Mouse (Mus musculus): ENCODE measurements around the gene Xpot.

The Xpot gene

DNA sequence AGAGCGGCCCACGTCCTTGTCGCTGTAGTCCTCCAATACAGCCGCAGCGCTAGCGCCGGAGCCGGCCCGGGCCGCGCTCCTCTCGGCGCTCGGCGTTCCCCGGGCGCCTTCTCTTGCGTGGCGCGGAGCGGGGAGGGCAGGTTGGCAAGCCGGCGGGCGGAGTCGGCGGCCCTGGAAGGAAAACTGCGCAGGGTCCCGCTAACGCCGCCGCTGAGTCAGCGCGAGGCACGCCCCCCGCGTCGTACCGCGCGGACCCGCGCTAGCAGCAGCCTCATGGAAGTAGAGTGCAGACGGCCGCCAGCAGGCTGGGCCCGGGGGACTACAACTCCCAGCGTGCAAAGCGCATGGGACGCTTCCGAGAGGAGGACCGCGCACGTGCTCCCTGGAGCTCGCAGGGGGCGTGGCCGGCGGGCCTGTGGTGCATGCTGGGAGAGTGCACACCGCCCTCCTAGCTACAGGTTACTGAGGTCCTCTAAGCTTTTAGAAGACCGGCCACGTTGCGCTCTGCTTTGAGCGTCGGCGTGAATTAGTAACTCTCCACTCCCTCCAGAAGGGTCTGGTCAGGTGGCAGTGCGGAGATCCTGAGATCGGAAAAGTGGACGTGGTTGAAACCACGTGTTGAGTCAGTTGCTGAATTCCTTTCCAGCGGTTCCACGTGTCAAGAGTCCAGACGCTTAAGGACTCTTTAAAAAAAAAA is at the start of gene Xpot:
Gene Xpot (minus strand): TSS at position 147 of the 697 bp plus-strand sequence.
- peak; percentile 97 for DNase-seq

GRCm38 (mm10) chr10:121669103-121669502 is 43.0 kb upstream of the Xpot start:
- no peak for DNase-seq

- no peak for DNase-seq
Observed at GRCm38 (mm10) chr10:121665631-121666145, 39.6 kb upstream of the Xpot start.

GRCm38 (mm10) chr10:121663599-121663998 is 37.5 kb upstream of the Xpot start:
- no peak for DNase-seq

DNA sequence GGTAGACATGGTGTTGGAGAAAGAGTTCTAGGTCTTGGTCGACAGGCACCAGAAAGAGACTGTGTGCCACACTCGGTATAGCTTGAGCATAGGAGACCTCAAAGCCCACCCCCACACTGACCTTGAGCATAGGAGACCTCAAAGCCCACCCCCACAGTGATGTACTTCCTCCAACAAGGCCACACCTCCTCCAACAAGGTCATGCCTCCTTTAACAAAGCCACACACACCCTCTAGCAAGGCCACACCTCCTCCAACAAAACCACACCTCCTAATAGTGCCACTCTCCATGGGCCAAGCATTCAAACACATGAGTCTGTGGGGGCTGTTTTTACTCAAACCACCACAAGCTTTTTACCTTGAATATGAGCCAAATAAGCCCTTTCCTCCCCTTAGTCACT is 36.6 kb upstream of the Xpot start:
- DNase-seq, result no peak

DNA sequence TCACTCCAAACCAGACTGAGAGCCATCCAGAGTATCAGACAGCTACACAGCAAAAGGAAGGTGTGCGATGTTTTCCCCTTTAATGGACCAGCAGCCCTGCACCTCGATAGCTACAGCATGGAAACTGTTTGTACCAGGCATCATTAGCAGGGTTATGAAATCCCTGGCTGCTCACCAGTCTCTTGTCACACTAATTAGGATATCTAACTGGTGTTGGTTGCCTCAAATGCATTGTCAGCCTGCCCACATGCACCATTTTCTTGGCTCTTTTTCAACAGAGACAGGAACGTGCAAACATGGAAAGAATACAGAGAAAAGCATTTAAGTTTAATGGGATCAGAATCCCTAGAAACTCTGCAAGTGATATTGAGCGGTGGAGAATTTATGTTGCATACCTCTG is 29.8 kb upstream of the Xpot start:
- DNase-seq, result no peak

- DNase-seq, result peak; percentile 64
Observed at GRCm38 (mm10) chr10:121653079-121653478, 26.9 kb upstream of the Xpot start.

DNA sequence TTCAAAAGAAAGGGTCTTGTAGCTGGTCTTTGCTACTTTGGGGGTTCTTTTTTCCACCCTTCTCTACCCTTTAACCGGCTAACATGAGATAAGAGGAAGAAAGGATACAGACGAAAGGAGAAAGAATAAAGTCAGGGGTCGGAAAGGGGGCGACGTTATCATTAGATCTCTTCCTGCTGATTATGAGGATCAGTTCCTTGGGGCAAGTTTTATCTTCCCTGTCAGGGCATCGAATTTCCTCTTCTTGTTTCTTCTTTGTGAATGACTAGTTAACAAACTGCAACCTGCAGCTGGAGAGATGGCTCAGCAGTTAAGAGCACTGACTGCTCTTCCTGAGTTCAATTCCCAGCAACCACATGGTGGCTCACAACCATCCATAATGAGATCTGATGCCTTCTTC is 20.2 kb upstream of the Xpot start:
- DNase-seq, result no peak

- DNase-seq, result no peak
Observed at GRCm38 (mm10) chr10:121642054-121642947, 16.2 kb upstream of the Xpot start.

DNA sequence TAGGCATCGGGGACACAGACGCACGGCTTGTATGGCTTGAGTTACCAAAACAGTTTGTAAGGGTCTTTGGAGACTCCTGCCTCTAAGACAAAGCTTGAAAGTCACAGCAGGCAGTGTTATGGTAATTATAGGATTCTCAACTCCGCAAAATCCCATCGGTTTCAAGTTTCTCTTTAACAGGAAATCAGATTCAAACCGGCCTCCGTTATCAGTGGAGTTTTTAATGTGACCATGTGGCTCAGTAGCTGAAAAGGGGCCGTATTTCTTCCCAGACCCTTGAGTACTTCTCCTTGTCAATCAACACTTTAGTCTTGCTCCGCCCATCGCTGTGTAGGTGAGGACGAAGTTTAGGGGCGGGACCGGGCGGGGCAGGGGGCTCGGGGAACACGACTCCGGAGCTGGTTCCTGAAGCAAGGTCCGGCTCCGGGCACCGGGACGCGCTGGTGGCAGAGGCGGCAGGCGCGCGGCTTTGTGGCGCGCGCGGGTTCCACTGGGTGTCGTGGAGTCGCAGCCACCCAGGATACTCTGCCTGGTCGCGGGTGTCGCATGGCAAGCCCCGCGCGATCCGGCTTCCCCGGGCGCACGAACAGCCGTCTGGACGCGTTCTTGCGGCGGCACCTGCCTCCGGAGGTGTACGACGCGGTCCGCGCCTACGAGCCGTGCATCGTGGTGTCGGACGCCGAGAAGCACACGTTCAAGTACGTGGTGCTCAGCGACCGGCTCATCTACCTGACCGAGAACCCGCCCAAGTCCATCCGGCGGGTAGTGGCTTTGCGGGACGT is 15.3 kb upstream of the Xpot start, which contains the start of gene D930020B18Rik:
Gene D930020B18Rik (plus strand): TSS at position 317 of the 782 bp plus-strand sequence.
- no peak for DNase-seq

- no peak for DNase-seq
Observed at GRCm38 (mm10) chr10:121640944-121641271, 14.8 kb upstream of the Xpot start.

DNA sequence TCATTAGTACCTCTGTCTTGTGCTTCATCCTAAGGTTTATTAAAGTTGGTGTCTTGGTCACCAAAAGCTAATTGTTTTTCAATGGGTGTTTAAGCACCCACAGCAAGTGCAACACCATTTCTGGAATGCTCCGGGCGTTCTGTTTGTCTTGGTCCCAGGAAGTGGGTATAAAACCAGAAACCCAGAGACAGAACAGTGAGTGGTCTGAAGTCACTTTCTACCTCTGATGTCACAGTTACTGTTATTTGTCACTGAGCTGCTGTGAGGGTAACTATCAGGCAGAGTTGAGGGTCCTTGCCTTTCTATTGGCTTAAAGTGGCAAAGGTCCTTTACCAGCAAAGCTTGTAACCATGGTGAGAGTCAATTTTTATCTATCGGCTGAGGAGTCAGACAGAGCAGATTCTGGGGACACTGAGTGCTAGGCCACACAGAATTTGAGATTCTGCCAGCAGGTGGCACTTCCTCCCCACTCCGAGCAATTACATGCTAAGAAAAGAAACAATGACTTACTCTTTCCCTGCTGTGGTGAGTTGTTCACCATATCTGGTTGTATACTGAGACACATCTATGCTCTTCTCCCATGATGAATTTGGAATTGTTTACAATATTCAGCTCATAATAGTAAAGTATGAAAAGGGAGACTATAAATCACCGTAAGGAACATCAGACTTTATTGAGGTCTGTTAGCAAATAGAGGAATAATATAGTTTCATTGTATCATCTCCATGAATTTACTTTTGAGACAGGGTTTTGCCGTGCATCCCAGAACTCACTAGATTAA is 14.2 kb upstream of the Xpot start:
- DNase-seq, result peak; percentile 57

GRCm38 (mm10) chr10:121639573-121639972 is 13.4 kb upstream of the Xpot start:
- DNase-seq, result no peak

- DNase-seq, result no peak
Observed at GRCm38 (mm10) chr10:121636276-121636675, 10.1 kb upstream of the Xpot start.

GRCm38 (mm10) chr10:121634159-121634558 is 8.0 kb upstream of the Xpot start:
- DNase-seq, result no peak

DNA sequence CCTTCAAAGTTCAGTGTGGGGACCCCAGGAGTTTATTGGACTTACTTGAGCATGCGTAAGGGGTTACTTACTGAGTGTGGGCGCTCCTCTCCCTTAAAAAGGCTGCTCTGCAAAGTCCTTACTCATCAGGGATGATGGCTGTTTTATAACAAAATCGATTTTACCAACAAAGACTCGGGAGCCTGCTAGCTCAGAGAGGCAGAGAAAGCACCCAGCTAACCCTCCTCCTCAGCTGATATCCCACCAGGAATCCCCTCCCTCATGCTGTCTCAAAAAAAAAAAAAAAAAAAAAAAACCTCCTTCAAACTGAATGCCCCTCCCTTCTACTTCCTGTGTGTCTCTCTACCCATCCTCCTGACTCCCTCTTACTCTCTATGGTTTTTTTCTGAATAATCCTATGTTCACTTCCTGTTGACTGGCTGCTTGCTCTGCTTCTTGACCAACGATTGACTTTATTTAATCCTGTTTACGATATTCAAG is 2.5 kb upstream of the Xpot start:
- no peak for DNase-seq

GRCm38 (mm10) chr10:121627216-121627852 is 1.2 kb upstream of the Xpot start:
- DNase-seq, result peak; percentile 37

- no peak for DNase-seq
Observed at GRCm38 (mm10) chr10:121625407-121626185, 536 bp downstream of the Xpot start.

DNA sequence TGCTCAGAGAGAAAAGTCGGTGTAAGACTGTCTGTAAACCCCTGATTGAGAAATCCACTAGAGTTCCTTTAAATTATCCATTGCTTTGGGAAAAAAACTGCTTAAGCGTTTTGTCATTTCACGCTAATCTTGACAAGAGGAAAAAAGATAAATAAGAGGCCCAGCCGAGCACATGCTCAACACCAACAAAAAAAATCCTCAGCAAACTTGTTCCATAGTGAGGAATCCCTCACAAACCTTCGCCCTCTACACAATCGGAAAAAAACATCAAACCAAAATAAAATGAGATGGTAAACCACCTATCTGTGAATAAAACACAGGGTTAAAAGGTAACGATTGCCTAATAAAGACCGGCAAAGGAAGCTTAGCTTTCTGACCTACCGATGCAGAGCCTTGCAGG is 1.1 kb downstream of the Xpot start:
- no peak for DNase-seq

DNA sequence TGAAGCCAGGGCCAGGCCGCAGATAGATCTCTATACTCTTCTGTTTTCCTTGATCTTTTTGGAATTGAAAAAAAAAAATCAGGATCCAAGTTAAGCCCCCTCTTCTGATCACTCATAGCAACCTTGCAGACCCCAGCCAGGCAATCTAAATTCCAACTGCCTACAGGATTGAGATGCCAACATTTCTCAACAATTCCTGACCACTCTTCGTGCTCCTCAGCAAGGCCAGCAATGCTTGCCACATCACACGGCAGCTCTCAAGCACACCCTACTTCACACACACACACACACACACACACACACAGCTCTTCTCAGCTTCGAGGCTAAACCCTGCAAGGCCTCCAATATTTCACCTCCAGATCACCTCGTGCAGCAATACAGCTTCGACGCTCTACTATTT is 2.5 kb downstream of the Xpot start:
- DNase-seq, result no peak

- no peak for DNase-seq
Observed at GRCm38 (mm10) chr10:121622431-121622830, 3.7 kb downstream of the Xpot start.

All from cerebellum, adult 9-10 months (tissue).